Mouse (Mus musculus) bone marrow, adult 2 months (tissue): ENCODE data around the gene Acaca. TPM values are rescaled to one million over a fixed set of nuclear protein-coding genes. Genes with fewer than 3 reads are reported as not detected.

Source experiments
- H3K27ac ChIP-seq: fragments of 200-500 bp; 2 replicates; pipeline ENCODE4 v1.5.1; 2012; ENCODE audit warnings: low read depth, mild to moderate bottlenecking, control low read depth, inconsistent platforms, low read length; ENCODE audit not compliant: control insufficient read depth, poor library complexity, insufficient read depth
- H3K4me1 ChIP-seq: fragments of 200-500 bp; 2 replicates; pipeline ENCODE4 v1.6.1; 2011; ENCODE audit warnings: low read length; ENCODE audit not compliant: control insufficient read depth, insufficient read depth
- H3K4me3 ChIP-seq: fragments of 200-500 bp; replicated peaks from 2 replicates; pipeline ENCODE3; 2011; ENCODE audit warnings: mild to moderate bottlenecking, low read depth, low read length, control low read depth; ENCODE audit not compliant: control insufficient read depth
- CTCF ChIP-seq: fragments of 200-500 bp; IDR thresholded peaks from 2 replicates; pipeline ENCODE4 v1.5.1; 2011; ENCODE audit warnings: low read length, control low read depth; ENCODE audit not compliant: control insufficient read depth, insufficient read depth
- POLR2A ChIP-seq: fragments of 200-500 bp; IDR thresholded peaks from 2 replicates; pipeline ENCODE4 v1.6.1; 2011; ENCODE audit warnings: low read depth, mild to moderate bottlenecking, control low read depth, low read length, borderline replicate concordance; ENCODE audit not compliant: control insufficient read depth
- WGBS: fragments of 180-500 bp; shearing (Covaris S2); methylation state at CpG from one replicate; pipeline ENCODE4 v1.1.7; 2018; 5-methylcytosine and 5-hydroxymethylcytosine counted together
- polyA plus RNA-seq: library from polyadenylated mRNA; stranded (reverse); fragments of >200 nt; gene quantifications from 2 replicates; pipeline ENCODE4 v1.2.4, GENCODE M21; 2011; ENCODE audit warnings: low replicate concordance; ENCODE audit not compliant: missing spikeins, insufficient read depth, insufficient read length

The Acaca gene
- polyA plus RNA-seq, 1 experiment: 5.5 TPM

DNA sequence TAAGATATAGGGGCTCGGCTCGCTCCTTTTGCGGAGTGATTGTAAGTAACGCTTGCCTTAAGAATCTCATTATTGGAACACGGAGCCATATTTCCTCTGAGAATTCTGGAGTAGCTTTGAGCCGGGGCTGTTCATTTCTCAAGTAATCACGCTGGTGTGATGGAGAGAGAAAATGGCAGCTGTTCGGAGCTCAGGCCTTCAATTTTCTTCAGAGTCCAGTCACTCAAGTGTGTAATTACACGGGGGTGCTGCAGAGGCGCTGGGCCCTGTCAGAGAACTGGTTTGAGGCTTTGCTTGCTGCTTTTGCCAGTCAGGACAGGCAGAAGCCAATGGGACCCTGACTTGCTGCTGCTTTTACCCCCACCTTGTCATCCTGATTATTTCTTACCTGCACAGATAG lies 142.5 kb downstream of the Acaca start:
- TF ChIP-seq CTCF (no peak), POLR2A (no peak)
- Histone ChIP-seq H3K4me3 (no peak overlapping the region), H3K4me1 (no peaks in the 10 kb centered on the region), H3K27ac (no peak overlapping the region)
- WGBS: 89% methylated on average over 10 of the region's 10 CpGs

DNA sequence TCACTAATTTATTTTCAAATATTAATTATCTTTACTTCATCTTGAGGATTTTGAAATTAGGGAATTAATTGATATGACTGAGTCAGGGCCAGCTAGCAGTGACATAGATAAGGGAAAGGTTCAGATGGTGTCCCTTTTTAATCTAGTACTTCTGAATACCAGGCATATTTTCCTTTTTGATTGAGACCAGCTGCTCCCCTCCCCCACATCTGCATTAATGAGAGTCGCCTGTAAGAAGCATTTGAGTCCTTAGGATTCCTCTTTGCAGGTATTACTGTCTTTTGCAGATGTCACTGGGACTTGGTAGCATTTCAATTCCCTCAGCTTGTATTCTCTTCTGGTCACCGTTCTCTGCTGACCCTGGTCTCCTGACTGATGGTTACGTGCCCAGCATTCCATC lies 143.1 kb downstream of the Acaca start:
- Histone ChIP-seq H3K4me3 (no peak overlapping the region), H3K4me1 (no peaks in the 10 kb centered on the region), H3K27ac (no peak overlapping the region)
- TF ChIP-seq CTCF (no peak), POLR2A (no peak)
- 87% methylated on average over 3 of the region's 3 CpGs for WGBS

- no peaks in the 10 kb centered on the region for H3K4me1 ChIP-seq
- 89% methylated on average over 5 of the region's 5 CpGs for WGBS
- H3K4me3 ChIP-seq: no peak overlapping the region
- TF ChIP-seq POLR2A (no peak), CTCF (no peak)
- no peak overlapping the region for H3K27ac ChIP-seq
Measured at GRCm38 (mm10) chr11:84276979-84277378, 147.5 kb downstream of the Acaca start.

DNA sequence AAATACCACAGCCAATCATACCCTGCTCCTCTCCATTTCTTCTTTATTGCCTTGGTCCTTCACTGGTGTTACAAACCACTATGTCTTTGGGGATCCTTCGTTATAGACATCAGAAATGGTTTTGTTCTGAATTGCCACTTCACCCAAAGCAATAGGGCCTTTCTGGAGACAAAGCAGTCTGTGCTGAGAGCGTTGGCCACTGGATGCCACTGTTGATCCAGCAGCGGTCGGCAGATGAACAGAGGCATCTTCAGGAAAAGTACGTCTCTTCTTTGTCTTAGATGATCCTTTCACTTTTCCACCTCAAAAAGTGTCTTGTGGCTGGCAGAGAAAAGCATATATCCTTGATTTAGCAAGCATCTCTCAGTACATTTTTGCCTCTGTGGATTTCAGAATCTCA lies 151.8 kb downstream of the Acaca start:
- H3K4me1 ChIP-seq: no peaks in the 10 kb centered on the region

DNA sequence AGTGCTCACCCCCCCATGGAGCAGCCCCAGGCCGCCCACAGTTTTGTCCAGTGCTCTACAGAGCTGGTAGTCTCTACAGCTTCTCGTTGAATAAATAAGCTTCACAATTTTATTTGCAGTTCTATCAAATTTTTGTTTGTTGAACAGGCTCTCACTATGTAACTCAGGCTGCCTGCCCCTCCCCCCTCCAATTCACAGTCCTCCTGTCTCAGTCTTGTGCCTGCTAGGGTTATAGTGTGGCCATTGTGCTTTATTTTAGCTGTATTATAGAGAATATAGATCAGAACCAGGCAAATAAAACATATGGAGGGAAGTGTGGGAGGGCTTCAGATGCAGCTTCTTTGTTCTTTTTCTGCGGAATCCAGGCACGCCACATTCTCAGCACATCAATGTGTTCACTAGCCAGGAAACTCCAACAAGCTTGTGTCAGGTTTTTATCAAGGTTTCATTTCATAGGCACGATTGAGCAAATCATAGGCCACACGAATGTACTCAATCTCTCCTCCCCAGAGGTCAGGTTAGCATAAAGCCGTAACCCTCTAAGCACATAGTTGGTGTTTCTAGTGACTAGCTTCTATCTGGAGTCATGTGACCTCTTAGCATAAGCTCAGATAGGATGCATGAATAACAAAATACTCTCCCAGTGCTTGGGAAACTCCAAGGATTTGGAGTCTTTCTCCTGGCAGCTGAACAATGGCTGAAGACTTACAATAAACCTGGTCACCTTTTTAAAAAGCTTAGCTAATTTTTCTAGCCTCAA lies 153.7 kb downstream of the Acaca start:
- 88% methylated on average over 7 of the region's 7 CpGs for WGBS
- no peaks in the 10 kb centered on the region for H3K4me1 ChIP-seq
- no peak for TF ChIP-seq POLR2A
- TF ChIP-seq CTCF: no peak
- H3K4me3 ChIP-seq: no peak overlapping the region
- H3K27ac ChIP-seq: no peak overlapping the region

More for the DNA sequence above, 151.8 kb downstream of the Acaca start:
- no peak overlapping the region for H3K27ac ChIP-seq
- TF ChIP-seq CTCF (no peak), POLR2A (no peak)
- WGBS: 84% methylated on average over 5 of the region's 5 CpGs
- H3K4me3 ChIP-seq: no peak overlapping the region

GRCm38 (mm10) chr11:84290781-84291180 lies 161.3 kb downstream of the Acaca start:
- 65% methylated on average over 3 of the region's 3 CpGs for WGBS
- Histone ChIP-seq H3K4me3 (no peak overlapping the region), H3K4me1 (no peaks in the 10 kb centered on the region), H3K27ac (no peak overlapping the region)
- TF ChIP-seq CTCF (no peak), POLR2A (no peak)

DNA sequence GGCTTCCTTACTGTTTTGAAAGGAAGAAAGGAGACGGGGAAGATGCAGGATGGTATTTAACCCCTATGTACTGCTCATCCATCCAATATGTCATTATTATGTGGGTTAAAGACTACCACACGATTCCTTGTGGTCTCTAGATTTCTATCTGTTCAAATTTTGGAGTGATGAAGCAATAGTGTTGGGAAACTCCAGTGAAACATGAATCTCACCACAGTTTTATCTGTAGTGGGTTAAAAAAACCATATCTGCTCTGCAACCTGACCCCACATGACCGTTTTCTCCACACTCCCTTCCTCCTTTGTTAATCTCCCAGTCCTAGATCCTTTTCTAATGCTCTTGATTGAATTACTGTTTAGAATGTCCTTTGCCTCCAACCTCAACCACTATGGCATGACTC lies 163.1 kb downstream of the Acaca start:
- WGBS: 24% methylated on average over 3 of the region's 3 CpGs
- TF ChIP-seq CTCF (no peak), POLR2A (no peak)

DNA sequence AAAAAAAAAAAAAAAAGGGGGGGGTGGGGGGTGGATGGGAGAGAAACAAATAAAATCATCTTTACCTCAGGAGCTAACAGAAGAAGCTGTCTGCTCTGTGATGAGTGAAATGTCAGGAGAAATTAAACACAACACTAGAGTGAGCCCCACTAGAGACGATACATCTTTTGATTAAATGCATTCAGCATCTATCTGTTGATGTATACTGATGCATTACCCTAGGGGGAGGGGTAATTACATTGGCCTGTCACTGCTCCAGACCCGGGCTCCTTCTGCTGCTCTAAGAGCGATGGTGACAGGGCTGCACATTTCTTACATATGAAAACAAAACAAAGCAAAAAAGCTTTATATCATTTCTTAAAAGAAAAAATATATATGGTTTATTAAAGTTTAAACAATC lies 163.8 kb downstream of the Acaca start:
- Histone ChIP-seq H3K4me1 (no peaks in the 10 kb centered on the region), H3K4me3 (no peak overlapping the region), H3K27ac (no peak overlapping the region)
- no peak for TF ChIP-seq POLR2A
- TF ChIP-seq CTCF: no peak
- WGBS: 85% methylated on average over 3 of the region's 3 CpGs

More for the DNA sequence above, 163.1 kb downstream of the Acaca start:
- no peak overlapping the region for H3K4me3 ChIP-seq
- no peaks in the 10 kb centered on the region for H3K4me1 ChIP-seq
- no peak overlapping the region for H3K27ac ChIP-seq
